Mouse (Mus musculus): ENCODE results near the gene Gm20521. TPM values are rescaled to one million over a fixed set of nuclear protein-coding genes. Genes with fewer than 3 reads are reported as not detected.
"Not testable (repeated sequence)": the region's sequence is repeated elsewhere in the genome, so short reads cannot be mapped to it uniquely, and the experiment has no call there.

Gene Gm20521
- total RNA-seq, 2 experiments from 2014 or later, result 7.5 to 14.5 TPM

DNA sequence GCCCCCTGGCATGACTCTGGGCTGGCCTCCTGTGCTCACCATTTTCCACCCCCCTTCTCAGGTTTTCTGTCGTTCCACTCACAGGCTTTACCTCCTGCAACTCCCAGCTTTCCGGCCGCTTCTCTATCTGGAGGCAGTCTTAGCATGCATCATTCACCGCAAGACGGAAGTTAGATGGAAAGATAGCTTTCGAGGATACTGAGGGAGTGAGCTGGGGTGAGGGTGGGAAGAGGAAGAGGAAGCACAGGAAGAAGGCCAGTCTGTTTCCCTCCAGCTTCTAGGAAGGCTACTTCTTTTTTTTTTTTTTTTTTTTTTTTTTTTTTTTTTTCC, 53.6 kb downstream of the Gm20521 start:
- no peak for DNase-seq

DNA sequence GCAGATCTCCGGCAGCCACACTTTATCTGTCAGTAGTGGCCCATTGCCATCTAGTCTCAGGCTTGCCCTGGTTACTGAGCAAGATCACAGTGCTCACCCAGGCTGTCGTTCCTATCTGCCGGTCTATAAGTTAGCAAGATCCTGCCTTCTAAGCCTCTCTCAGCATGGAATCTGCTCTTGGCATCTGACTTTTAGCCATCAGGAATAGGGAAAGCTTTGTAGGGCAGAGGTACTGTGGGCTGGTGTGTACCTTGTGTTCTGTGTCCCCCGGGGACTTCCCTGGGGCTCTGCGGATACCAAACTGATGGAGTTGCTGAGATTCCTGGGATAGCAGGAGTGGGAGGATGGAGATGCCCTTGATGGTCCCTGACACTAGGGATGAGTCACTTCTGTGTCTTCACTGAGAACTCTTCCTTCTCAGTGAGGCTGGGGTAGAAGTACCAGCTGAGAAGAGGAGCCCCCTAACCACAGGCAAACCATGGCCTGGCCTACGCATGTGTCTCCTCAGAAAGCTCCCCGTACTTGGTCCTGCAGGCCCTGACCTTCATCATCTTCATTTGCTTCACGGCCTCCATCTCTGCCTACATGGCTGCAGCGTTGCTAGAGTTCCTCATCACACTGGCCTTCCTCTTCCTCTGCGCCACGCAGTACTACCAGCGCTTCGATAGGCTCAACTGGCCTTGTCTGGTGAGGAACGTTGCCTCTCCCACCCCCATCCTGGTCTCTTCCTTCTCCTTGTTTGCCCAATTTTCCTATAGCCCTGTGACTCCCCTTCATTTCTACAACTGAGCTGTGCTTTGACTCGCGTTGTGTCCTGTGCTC, 54.3 kb downstream of the Gm20521 start:
- no peak for DNase-seq

DNA sequence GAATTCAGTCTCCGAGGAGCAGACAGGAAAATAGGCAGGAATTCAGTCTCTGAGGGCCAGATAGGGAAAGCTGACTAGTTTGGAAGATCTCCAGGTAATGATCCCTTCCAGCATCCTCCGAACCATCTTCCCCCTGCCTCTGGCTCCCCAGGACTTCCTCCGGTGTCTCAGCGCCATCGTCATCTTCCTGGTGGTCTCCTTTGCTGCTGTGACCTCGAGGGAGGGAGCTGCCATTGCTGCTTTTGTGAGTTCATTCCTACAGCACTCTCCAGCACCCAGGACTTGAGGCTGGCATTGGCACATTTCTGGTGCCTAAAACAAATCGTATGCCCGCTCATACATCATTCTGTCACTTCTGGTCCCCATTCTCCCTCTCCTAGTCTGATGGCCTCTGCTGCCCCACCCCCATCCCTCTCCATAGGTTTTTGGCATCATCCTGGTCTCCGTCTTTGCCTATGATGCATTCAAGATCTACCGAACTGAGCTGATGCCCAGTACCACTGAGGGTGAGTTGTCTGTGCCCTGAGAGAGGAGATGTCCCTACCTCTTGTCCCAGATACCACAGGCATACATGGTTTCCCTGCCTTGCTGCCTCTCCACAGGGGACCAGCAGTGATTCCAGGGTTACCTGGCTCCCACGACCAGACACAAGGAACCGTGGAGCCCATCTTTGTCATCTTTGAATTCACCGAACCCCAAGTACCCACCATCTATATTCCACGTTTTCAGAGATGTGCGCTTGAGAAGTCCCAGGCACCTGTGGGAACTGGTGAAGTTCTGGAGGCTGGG, 55.4 kb downstream of the Gm20521 start:
- DNase-seq, result no peak

GRCm38 (mm10) chr14:54939434-54940175, 56.4 kb downstream of the Gm20521 start:
- peak; percentile 46 to 56 for DNase-seq

GRCm38 (mm10) chr14:54940176-54940530, 56.9 kb downstream of the Gm20521 start:
- no peak for DNase-seq

- DNase-seq, result no peak
Measured at GRCm38 (mm10) chr14:54941024-54941978, 58.1 kb downstream of the Gm20521 start.

- DNase-seq, result no peak
Measured at GRCm38 (mm10) chr14:54942479-54942878, 59.2 kb downstream of the Gm20521 start.

DNA sequence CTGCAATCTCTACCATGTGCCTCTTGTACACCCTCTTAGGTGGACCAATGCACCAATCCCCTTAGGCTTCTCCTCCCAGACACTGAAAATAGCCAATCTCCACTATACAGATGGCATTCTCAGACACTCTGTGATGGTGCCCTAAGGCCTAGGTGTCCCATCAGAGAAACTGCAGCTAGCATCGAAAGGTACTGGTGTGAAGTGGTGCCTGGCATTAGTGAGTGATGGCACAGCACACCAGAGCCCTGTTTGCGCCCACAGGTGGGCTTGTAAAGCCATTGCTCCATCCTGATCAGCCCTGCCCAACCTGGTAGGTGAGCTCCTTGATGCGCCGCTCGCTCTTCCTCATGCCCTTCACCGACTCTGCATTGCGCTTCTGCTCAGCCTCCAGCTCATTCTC, 60.7 kb downstream of the Gm20521 start:
- no peak for DNase-seq

- DNase-seq, result no peak
Measured at GRCm38 (mm10) chr14:54944939-54945338, 61.7 kb downstream of the Gm20521 start.

DNA sequence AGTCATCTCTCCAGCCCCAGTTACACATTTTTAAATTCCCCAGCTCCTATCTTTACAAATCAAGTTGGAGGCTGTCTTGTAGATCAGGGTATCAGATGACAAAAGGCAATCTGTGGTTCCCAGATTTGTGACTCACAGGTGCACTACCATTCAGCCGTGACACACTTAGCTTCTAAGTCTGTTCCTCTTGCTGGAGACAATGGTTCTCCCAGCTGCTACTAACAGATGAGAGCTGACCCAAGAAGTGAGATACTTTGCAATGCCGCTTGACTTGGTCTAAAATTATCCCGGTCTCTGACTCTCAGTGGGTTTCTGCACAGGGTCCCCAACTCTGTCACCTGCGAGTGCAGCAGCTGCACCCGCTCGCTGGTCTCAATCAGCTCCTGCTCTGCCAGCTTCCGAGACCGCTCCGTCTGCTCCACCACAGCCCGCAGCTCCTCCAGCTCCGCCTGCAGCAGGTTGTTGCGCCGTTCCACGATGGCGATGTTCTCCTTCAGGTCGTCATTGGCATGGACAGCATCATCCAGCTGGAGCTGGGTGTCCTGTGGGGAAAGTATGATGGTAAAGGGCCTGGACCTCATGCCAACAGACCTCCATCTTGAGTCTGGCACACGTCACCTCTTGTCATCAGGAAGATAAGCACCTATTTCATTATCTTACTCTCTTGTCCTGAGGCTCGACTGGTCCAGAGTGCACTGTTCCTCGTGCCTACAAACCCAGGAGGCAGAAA, 62.9 kb downstream of the Gm20521 start:
- no peak for DNase-seq

GRCm38 (mm10) chr14:54947008-54947407, 63.8 kb downstream of the Gm20521 start:
- DNase-seq, result not testable (repeated sequence)

Other genes with a start within 250 kb of the Gm20521 start
- gene Gm17606, start 242.5 kb upstream of the Gm20521 start, total RNA-seq (2021), result not detected
- 10 to 100 TPM; 23.6 to 24.5 TPM for gene Cdh24, start 242.1 kb upstream of the Gm20521 start, total RNA-seq (2021)
- gene 1700123O20Rik, start 197.2 kb upstream of the Gm20521 start, total RNA-seq (2021), result 10 to 100 TPM; 24.0 to 26.3 TPM
- gene Acin1, start 196.5 kb upstream of the Gm20521 start, total RNA-seq (2021), result 100 to 1,000 TPM; 210 to 242 TPM
- not detected for gene Gm29776, start 184.6 kb upstream of the Gm20521 start, total RNA-seq (2021)
- not detected for gene Cebpe, start 171.3 kb upstream of the Gm20521 start, total RNA-seq (2021)
- 10 to 100 TPM; 49.1 to 50.1 TPM for gene Slc7a8, start 101.5 kb upstream of the Gm20521 start, total RNA-seq (2021)
- not detected for gene Rnf212b, start 69.3 kb upstream of the Gm20521 start, total RNA-seq (2021)
- gene Homez, start 12.5 kb upstream of the Gm20521 start, total RNA-seq (2021), result 10 to 100 TPM; 21.2 to 25.8 TPM
- 10 to 100 TPM; 17.9 to 20.7 TPM for gene Ppp1r3e, start 5.9 kb upstream of the Gm20521 start, total RNA-seq (2021)
- gene Bcl2l2, start 64 bp upstream of the Gm20521 start, total RNA-seq (2021), result 100 to 1,000 TPM; 120 to 126 TPM
- 100 to 1,000 TPM; 231 to 275 TPM for gene Pabpn1, start 9.1 kb downstream of the Gm20521 start, total RNA-seq (2021)
- 100 to 1,000 TPM; 661 to 670 TPM for gene Slc22a17, start 29.7 kb downstream of the Gm20521 start, total RNA-seq (2021)
- gene Efs, start 42.7 kb downstream of the Gm20521 start, total RNA-seq (2021), result 10 to 100 TPM; 10.3 to 11.7 TPM
- gene Il25, start 49.3 kb downstream of the Gm20521 start, total RNA-seq (2021), result not detected
- 10 to 100 TPM; 70.3 to 80.4 TPM for gene Cmtm5, start 52.8 kb downstream of the Gm20521 start, total RNA-seq (2021)
- gene Myh6, start 83.5 kb downstream of the Gm20521 start, total RNA-seq (2021), result 1 to 10 TPM; 1.1 to 2.3 TPM
- gene Gm17428, start 93.5 kb downstream of the Gm20521 start, total RNA-seq (2021), result not detected
- gene Myh7, start 111.2 kb downstream of the Gm20521 start, total RNA-seq (2021), result 1 to 10 TPM; 7.9 to 9.2 TPM
- gene Ngdn, start 132.0 kb downstream of the Gm20521 start, total RNA-seq (2021), result 10 to 100 TPM; 30.7 to 33.8 TPM
- 10 to 100 TPM; 52.0 to 64.3 TPM for gene Zfhx2, start 208.9 kb downstream of the Gm20521 start, total RNA-seq (2021)
- 10 to 100 TPM; 18.2 to 19.6 TPM for gene Thtpa, start 211.3 kb downstream of the Gm20521 start, total RNA-seq (2021)
- 10 to 100 TPM; 17.4 to 19.2 TPM for gene Ap1g2, start 223.2 kb downstream of the Gm20521 start, total RNA-seq (2021)
- gene Jph4, start 233.5 kb downstream of the Gm20521 start, total RNA-seq (2021), result 100 to 1,000 TPM; 447 to 471 TPM

Data from layer of hippocampus, postnatal 36 days (tissue).